9 mouse cellular contexts compared by ENCODE assay signal in the genomic region with DNA sequence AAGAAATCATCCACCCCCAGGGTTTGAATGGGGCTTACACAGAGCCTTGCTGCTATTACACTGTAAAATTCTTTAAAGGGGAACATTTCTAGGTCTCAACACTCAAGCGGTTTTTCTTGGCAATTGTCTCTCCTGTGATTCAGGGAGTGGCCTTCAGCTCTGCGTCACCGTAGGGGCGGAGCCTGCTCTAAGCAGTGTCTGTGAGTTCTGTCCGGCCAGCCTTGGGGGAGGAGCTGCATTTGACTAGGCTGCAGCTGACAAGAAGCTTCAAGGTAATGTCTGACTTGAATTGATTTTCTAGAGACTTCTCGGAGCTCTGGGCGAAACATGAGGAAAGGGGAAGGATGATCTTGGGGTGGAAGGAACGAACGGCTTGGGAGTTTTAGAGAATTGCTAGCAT. TPM values are rescaled to one million over a fixed set of nuclear protein-coding genes. Genes with fewer than 3 reads are reported as not detected.
DNase-seq lines count a peak whose midpoint lies in the region; ATAC-seq and TF ChIP-seq lines count a peak whose summit lies in the region.
"Had no signal": no experiment of that assay in that cellular context is flagged by ENCODE, and none has a peak within 500 bp of the region (broad histone marks: within the 10 kb centered on the region; RNA-seq: fewer than 3 reads in every experiment).

No protein-coding gene starts in this region.

- peak; percentile 94 for ATAC-seq in intestine, embryonic 15.5 days
- ATAC-seq in inflammation-experienced regulatory T-cells, adult 6 months: no peak

- H3K9ac ChIP-seq in intestine, embryonic 15.5 days: no peak overlapping the region
- H3K9ac ChIP-seq in liver, adult 2 months (ENCODE audit: low read depth, low read length): no peak overlapping the region

- no peaks in the 10 kb centered on the region for H3K36me3 ChIP-seq in intestine, embryonic 15.5 days
- no peaks in the 10 kb centered on the region for H3K36me3 ChIP-seq in liver, adult 2 months (ENCODE audit: control insufficient read depth, insufficient read depth, low read length)

- no peaks in the 10 kb centered on the region for H3K27me3 ChIP-seq in intestine, embryonic 15.5 days (replicated peaks)
- no peaks in the 10 kb centered on the region for H3K27me3 ChIP-seq in liver, adult 2 months (ENCODE audit: control insufficient read depth, insufficient read depth, low read length)

- no peak overlapping the region for H3K27ac ChIP-seq in intestine, embryonic 15.5 days
- H3K27ac ChIP-seq in liver, adult 2 months (replicated peaks; ENCODE audit: insufficient read depth, low read depth, low read length): no peak overlapping the region

- no peak for TF ChIP-seq POLR2A in liver, adult 2 months (IDR thresholded peaks at IDR 0.05; ENCODE audit: extremely low read depth, insufficient read depth, low read length)

- no peaks in the 10 kb centered on the region for H3K4me1 ChIP-seq in intestine, embryonic 15.5 days (replicated peaks)
- no peaks in the 10 kb centered on the region for H3K4me1 ChIP-seq in liver, adult 2 months (ENCODE audit: control insufficient read depth, insufficient read depth, low read length)

- H3K9me3 ChIP-seq in intestine, embryonic 15.5 days: no peaks in the 10 kb centered on the region

- no peak overlapping the region for H3K4me3 ChIP-seq in intestine, embryonic 15.5 days (replicated peaks)
- H3K4me3 ChIP-seq in liver, adult 2 months (ENCODE audit: insufficient read depth, low read depth, low read length): no peak overlapping the region

- no peaks in the 10 kb centered on the region for H3K79me2 ChIP-seq in liver, adult 2 months (ENCODE audit: control insufficient read depth, insufficient read depth, low read length)

- TF ChIP-seq CTCF in liver, adult 2 months (IDR thresholded peaks at IDR 0.05; ENCODE audit: low read depth, low read length): no peak

- DNase-seq in cerebellum, adult 18-20 months: peak; percentile 10 to 38
- no peak for DNase-seq in cerebellum, adult 9-10 months
- peak; percentile 67 for DNase-seq in embryo, embryonic 10.5 days (ENCODE audit: low spot score)
- DNase-seq in gastrocnemius, postnatal 4 days (ENCODE audit: low spot score in 2 of 2): peak; percentile 23 to 54
- DNase-seq in liver, adult 2 months (ENCODE audit: extremely low read depth, low read depth, low spot score): peak; percentile 24
- DNase-seq in neural tube, embryonic 10.5 days (ENCODE audit: extremely low spot score, low spot score): peak; percentile 23

- H3K4me2 ChIP-seq in intestine, embryonic 15.5 days (replicated peaks): peak overlapping the region; percentile 30

- 41% methylated on average over 9 of the region's 9 CpGs for WGBS in intestine, embryonic 15.5 days
- WGBS in liver, adult 2 months: 50% methylated on average over 9 of the region's 9 CpGs

RNA-seq across cellular contexts. Expression of a gene that starts 21.3 kb away (rescaled TPM):
- total RNA-seq in gastrocnemius, postnatal 4 days (2021): 10 to 100 TPM; 21.4 to 23.4 TPM
- 10.6 and 12.6 TPM in 2 replicates for polyA plus RNA-seq in intestine, embryonic 15.5 days (2015; fragmentation: Nextera tagmentation; extraction: Ambion mirVana)
- 0.09 and 0.20 TPM in 2 replicates for total RNA-seq in liver, adult 2 months (2014; rRNA removed)
- polyA plus RNA-seq in liver, adult 2 months (2012; rRNA removed): 0.02 TPM in 1 of 2 replicates, not detected in the other
- not detected for polyA plus RNA-seq in inflammation-experienced regulatory T-cells, adult 6 months (2017; shearing (Covaris generic))

RNA-seq across cellular contexts. Expression of a gene that starts 52.1 kb away (rescaled TPM):
- not detected for total RNA-seq in gastrocnemius, postnatal 4 days (2021)
- polyA plus RNA-seq in intestine, embryonic 15.5 days (2015; fragmentation: Nextera tagmentation; extraction: Ambion mirVana): not detected in 2 replicates
- not detected in 2 replicates for total RNA-seq in liver, adult 2 months (2014; rRNA removed)
- not detected in 2 replicates for polyA plus RNA-seq in liver, adult 2 months (2012; rRNA removed)
- polyA plus RNA-seq in inflammation-experienced regulatory T-cells, adult 6 months (2017; shearing (Covaris generic)): not detected
- polyA plus RNA-seq: small intestine, adult 2 months had no signal

Comparison
In these comparisons a context has a peak if more than half of its experiments do, and no peak if none do; other contexts are left out.
1. RNA of a gene that starts 21.3 kb away (polyA plus RNA-seq): 10.6 to 12.6 TPM in intestine, embryonic 15.5 days; 0.02 TPM in liver, adult 2 months and not detected in inflammation-experienced regulatory T-cells, adult 6 months; every median in the first group is over 10 times any median in the second.